ENCODE assay signal across 18 mouse cellular contexts in genomic region chr17:75756487-75756886, GRCm38 (mm10).
A peak's percentile ranks its signal among the peaks of the same experiment; 100 is the strongest.
DNase-seq lines count a peak whose midpoint lies in the region; TF ChIP-seq lines count a peak whose summit lies in the region.
"Had no signal": no experiment of that assay in that cellular context is flagged by ENCODE, and none has a peak within 500 bp of the region (broad histone marks: within the 10 kb centered on the region; RNA-seq: fewer than 3 reads in every experiment).

No protein-coding gene starts in this region.

- H3K4me1 ChIP-seq in lung, adult 2 months (ENCODE audit: control insufficient read depth, insufficient read depth, low read length): no peaks in the 10 kb centered on the region

- no peak overlapping the region for H3K4me3 ChIP-seq in C2C12 (ENCODE audit: insufficient read depth, poor library complexity, severe bottlenecking)
- no peak overlapping the region for H3K4me3 ChIP-seq in myocyte
- no peak overlapping the region for H3K4me3 ChIP-seq in lung, adult 2 months (replicated peaks; ENCODE audit: extremely low read depth, low read depth, low read length)

- TF ChIP-seq CTCF in C2C12 (IDR thresholded peaks at IDR 0.05; ENCODE audit: control insufficient read depth, insufficient read depth, insufficient read length): no peak
- no peak for TF ChIP-seq CTCF in lung, adult 2 months (IDR thresholded peaks at IDR 0.05; ENCODE audit: insufficient read depth, low read length)

- intact Hi-C loops in left cerebral cortex, postnatal 4 days (cut with DNase I): no loop called here

- H3K79me3 ChIP-seq in C2C12 (ENCODE audit: low read depth): no peaks in the 10 kb centered on the region

- H3K36me3 ChIP-seq in C2C12 (ENCODE audit: control insufficient read depth, insufficient read depth): no peaks in the 10 kb centered on the region
- no peaks in the 10 kb centered on the region for H3K36me3 ChIP-seq in myocyte (ENCODE audit: control insufficient read depth, insufficient read depth)
- H3K36me3 ChIP-seq: G1E had no signal

- no peak for DNase-seq in left cerebral cortex, postnatal 4 days
- no peak for DNase-seq in lung, adult 2 months
- DNase-seq: adrenal gland, adult 2 months; adrenal gland, adult 8-10 months; adrenal gland, postnatal 10 days; adrenal gland, postnatal 14 days; adrenal gland, postnatal 25 days; adrenal gland, postnatal 36 days; B cell, adult 2 months; cerebellum, adult 11 months; cerebellum, adult 11-12 months; cerebellum, adult 18-20 months; cerebellum, adult 2 months had no signal

- TF ChIP-seq POLR2A in myocyte (IDR thresholded peaks at IDR 0.05; ENCODE audit: insufficient read length, low read depth): no peak
- TF ChIP-seq POLR2A in lung, adult 2 months (IDR thresholded peaks at IDR 0.05; ENCODE audit: borderline replicate concordance, extremely low read depth, low read depth, low read length): no peak

- H3K79me2 ChIP-seq in C2C12 (ENCODE audit: control insufficient read depth, insufficient read depth) (no peaks in the 10 kb centered on the region), myocyte (ENCODE audit: control insufficient read depth, insufficient read depth) (no peaks in the 10 kb centered on the region)

- no peaks in the 10 kb centered on the region for H3K27me3 ChIP-seq in C2C12 (ENCODE audit: control insufficient read depth, insufficient read depth, insufficient read length)
- no peaks in the 10 kb centered on the region for H3K27me3 ChIP-seq in myocyte (ENCODE audit: control insufficient read depth, insufficient read depth, insufficient read length)
- H3K27me3 ChIP-seq: CH12.LX, Patski had no signal

- 88% methylated on average over 5 of the region's 5 CpGs for WGBS in lung, adult 2 months

- H3ac ChIP-seq in C2C12 (ENCODE audit: control insufficient read depth, insufficient read length, low read depth) (no peak overlapping the region), myocyte (ENCODE audit: control insufficient read depth, insufficient read length) (no peak overlapping the region)

- no peak overlapping the region for H3K4me2 ChIP-seq in myocyte (ENCODE audit: low read depth)

TF ChIP-seq in C2C12, 6 proteins besides CTCF, POLR2A, EP300 and RAD21:
- TF ChIP-seq MYOD1 (IDR thresholded peaks at IDR 0.05; ENCODE audit: control insufficient read depth, insufficient read length, low read depth) (peak; percentile 70), MAX (IDR thresholded peaks at IDR 0.05) (no peak)
TF ChIP-seq in C2C12: peak in this region for 1.

TF ChIP-seq in myocyte, 11 proteins besides CTCF, POLR2A, EP300 and RAD21:
- TF ChIP-seq SRF (IDR thresholded peaks at IDR 0.05; ENCODE audit: control insufficient read depth, insufficient read length, low read depth) (no peak), POLR2AphosphoS2 (IDR thresholded peaks at IDR 0.05; ENCODE audit: insufficient read length, low read depth) (no peak), TCF12 (IDR thresholded peaks at IDR 0.05; ENCODE audit: insufficient read depth, poor library complexity, severe bottlenecking) (no peak), USF1 (IDR thresholded peaks at IDR 0.05; ENCODE audit: low read depth) (no peak), MAX (IDR thresholded peaks at IDR 0.05; ENCODE audit: low read depth) (no peak), REST (IDR thresholded peaks at IDR 0.05; ENCODE audit: insufficient read depth, insufficient read length) (no peak), MYOD1 (IDR thresholded peaks at IDR 0.05; ENCODE audit: control insufficient read depth in 1 of 3, insufficient read length in 2 of 3, low read depth in 2 of 3) (peak in 2 of 3 experiments; percentile 34 to 50), E2F4 (IDR thresholded peaks at IDR 0.05; ENCODE audit: insufficient read depth) (no peak)
TF ChIP-seq in myocyte: peak in this region for 1.
